Mouse (Mus musculus): ENCODE results near the gene Uri1.

DNA sequence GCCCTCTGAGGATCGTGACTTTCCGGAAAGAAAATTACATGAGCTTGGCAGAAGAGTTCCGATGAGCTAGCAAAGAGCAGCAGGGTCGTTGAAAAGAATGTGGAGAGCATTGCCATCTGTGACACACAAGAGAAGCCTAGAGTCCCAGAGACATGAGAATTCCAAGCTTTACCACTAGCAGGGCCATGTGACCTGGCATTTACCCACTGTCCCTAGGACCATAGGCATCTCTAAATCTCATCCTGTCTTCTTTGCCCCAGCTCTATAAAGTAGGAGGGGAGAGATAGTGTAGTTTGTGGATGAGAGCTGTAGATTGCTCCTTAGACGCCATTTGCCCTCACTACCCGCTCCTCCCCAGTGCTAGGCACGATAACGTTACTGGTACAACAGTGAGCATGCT, at the start of gene Uri1:
- TF ChIP-seq CTCF (IDR thresholded peaks at IDR 0.05; ENCODE audit: extremely low read depth, insufficient read depth, low read length) (no peak), POLR2A (IDR thresholded peaks at IDR 0.05; ENCODE audit: extremely low read depth, insufficient read depth, low read length) (no peak)
